Mouse (Mus musculus) CH12.LX (cell line): ENCODE measurements around the gene Kpna3. TPM values are rescaled to one million over a fixed set of nuclear protein-coding genes. Genes with fewer than 3 reads are reported as not detected.

Source experiments
- DNase-seq: peaks from one replicate; pipeline ENCODE4 v3.0.0-alpha.2; 2013; ENCODE audit errors: extremely low read depth
- H3K27ac ChIP-seq: 2 replicates; pipeline ENCODE4 v1.5.1; 2012; ENCODE audit warnings: low read depth, mild to moderate bottlenecking, control low read depth, moderate library complexity; ENCODE audit not compliant: insufficient read depth
- H3K27me3 ChIP-seq: replicated peaks from 2 replicates; pipeline ENCODE3; 2012; ENCODE audit warnings: inconsistent platforms
- H3K36me3 ChIP-seq, 2 experiments: replicated peaks in 1 of 2; 2 replicates each; pipeline versions ENCODE3 to v1.6.1; 2012; ENCODE audit warnings: inconsistent platforms in 1 of 2, low read length in 1 of 2, mild to moderate bottlenecking in 1 of 2, mixed read lengths in 1 of 2, moderate library complexity in 1 of 2; ENCODE audit not compliant: control insufficient read depth in 1 of 2, insufficient read depth in 1 of 2
- H3K4me1 ChIP-seq, 2 experiments: 2 replicates each; pipeline ENCODE4 v1.6.1; 2012; ENCODE audit warnings: inconsistent platforms in 1 of 2, moderate library complexity in 1 of 2; ENCODE audit not compliant: insufficient read depth in 2 of 2, control insufficient read depth in 1 of 2
- H3K4me2 ChIP-seq: 2 replicates; pipeline ENCODE4 v1.6.1; 2012; ENCODE audit warnings: low read depth, mild to moderate bottlenecking, control low read depth; ENCODE audit not compliant: poor library complexity, insufficient read depth, severe bottlenecking
- H3K4me3 ChIP-seq, 3 experiments: fragments of 150-350 bp in 1 of 3; sonication (generic) in 1 of 3; replicated peaks in 1 of 3; 2 replicates each; pipeline versions ENCODE3 to v1.5.1; 2011 to 2012; ENCODE audit warnings: low read depth in 2 of 3, low read length in 2 of 3, mild to moderate bottlenecking in 2 of 3, moderate library complexity in 2 of 3, control low read depth in 1 of 3, improper control_type of control experiment in 1 of 3, inconsistent platforms in 1 of 3, mixed read lengths in 1 of 3; ENCODE audit not compliant: poor library complexity in 1 of 3
- H3K79me2 ChIP-seq: replicated peaks from 2 replicates; pipeline ENCODE4 v1.6.1; 2012; ENCODE audit warnings: mild to moderate bottlenecking, moderate library complexity; ENCODE audit not compliant: control insufficient read depth, poor library complexity, insufficient read depth, severe bottlenecking; ENCODE audit errors: extremely low read depth
- H3K9ac ChIP-seq: 2 replicates; pipeline ENCODE4 v1.6.1; 2012; ENCODE audit warnings: low read depth, mild to moderate bottlenecking, control low read depth, moderate library complexity; ENCODE audit not compliant: insufficient read depth
- H3K9me3 ChIP-seq: replicated peaks from 2 replicates; pipeline ENCODE3; 2012; ENCODE audit warnings: low read length, inconsistent platforms, mixed read lengths
- BHLHE40 ChIP-seq: IDR thresholded peaks from 2 replicates; pipeline ENCODE4 v1.6.1; 2011; ENCODE audit warnings: mild to moderate bottlenecking, low read depth, low read length, improper control_type of control experiment
- CTCF ChIP-seq, 2 experiments: IDR thresholded peaks in 1 of 2; conservative IDR thresholded peaks in 1 of 2; 2 replicates each; pipeline ENCODE4 v1.5.1; 2011 to 2012; ENCODE audit warnings: low read depth in 2 of 2, low read length in 2 of 2, improper control_type of control experiment in 1 of 2, inconsistent platforms in 1 of 2, mild to moderate bottlenecking in 1 of 2, moderate library complexity in 1 of 2
- E2F4 ChIP-seq: IDR thresholded peaks from 2 replicates; pipeline ENCODE4 v1.6.1; 2011; ENCODE audit warnings: low read depth, low read length, improper control_type of control experiment; ENCODE audit not compliant: insufficient replicate concordance
- EP300 ChIP-seq: IDR thresholded peaks from 2 replicates; pipeline ENCODE4 v1.6.1; 2011; ENCODE audit warnings: low read length, improper control_type of control experiment
- GABPA ChIP-seq: IDR thresholded peaks from 2 replicates; pipeline ENCODE4 v1.6.1; 2012; ENCODE audit warnings: low read depth, low read length, improper control_type of control experiment, inconsistent platforms; ENCODE audit not compliant: insufficient replicate concordance
- IRF4 ChIP-seq: IDR thresholded peaks from 2 replicates; pipeline ENCODE4 v1.6.1; 2014; ENCODE audit warnings: low read depth, mild to moderate bottlenecking, inconsistent platforms, low read length, improper control_type of control experiment
- JUN ChIP-seq: IDR thresholded peaks from 2 replicates; pipeline ENCODE4 v1.6.1; 2011; ENCODE audit warnings: low read depth, mild to moderate bottlenecking, low read length, improper control_type of control experiment, moderate library complexity; ENCODE audit not compliant: insufficient read depth
- JUND ChIP-seq: conservative IDR thresholded peaks from 2 replicates; pipeline ENCODE4 v1.6.1; 2011; ENCODE audit warnings: low read depth, low read length, improper control_type of control experiment
- MAZ ChIP-seq: IDR thresholded peaks from 2 replicates; pipeline ENCODE4 v1.6.1; 2012; ENCODE audit warnings: low read depth, mild to moderate bottlenecking, inconsistent platforms, low read length, improper control_type of control experiment, moderate library complexity
- MEF2A ChIP-seq: IDR thresholded peaks from 2 replicates; pipeline ENCODE4 v1.6.1; 2014; ENCODE audit warnings: low read depth, mild to moderate bottlenecking, inconsistent platforms, low read length, improper control_type of control experiment, borderline replicate concordance
- MXI1 ChIP-seq: IDR thresholded peaks from 2 replicates; pipeline ENCODE4 v1.6.1; 2011; ENCODE audit warnings: mild to moderate bottlenecking, low read depth, low read length, improper control_type of control experiment
- NRF1 ChIP-seq: IDR thresholded peaks from 2 replicates; pipeline ENCODE4 v1.6.1; 2014; ENCODE audit warnings: low read depth, mild to moderate bottlenecking, inconsistent platforms, low read length, improper control_type of control experiment, moderate library complexity
- PAX5 ChIP-seq: IDR thresholded peaks from 2 replicates; pipeline ENCODE4 v1.6.1; 2012; ENCODE audit warnings: low read length, inconsistent platforms, mixed read lengths
- POLR2A ChIP-seq: IDR thresholded peaks from 2 replicates; pipeline ENCODE4 v1.6.1; 2011; ENCODE audit warnings: low read depth, mild to moderate bottlenecking, improper control_type of control experiment, low read length
- RCOR1 ChIP-seq: conservative IDR thresholded peaks from 2 replicates; pipeline ENCODE4 v1.6.1; 2012; ENCODE audit warnings: low read depth, mild to moderate bottlenecking, inconsistent platforms, low read length, improper control_type of control experiment
- SMC3 ChIP-seq: IDR thresholded peaks from 2 replicates; pipeline ENCODE4 v1.6.1; 2011; ENCODE audit warnings: low read depth, low read length, improper control_type of control experiment
- TBP ChIP-seq: conservative IDR thresholded peaks from 2 replicates; pipeline ENCODE4 v1.6.1; 2011; ENCODE audit warnings: low read depth, low read length, improper control_type of control experiment
- UBTF ChIP-seq: IDR thresholded peaks from 2 replicates; pipeline ENCODE4 v1.6.1; 2012; ENCODE audit warnings: low read depth, mild to moderate bottlenecking, inconsistent platforms, low read length, improper control_type of control experiment, moderate library complexity
- ZMIZ1 ChIP-seq: IDR thresholded peaks from 2 replicates; pipeline ENCODE4 v1.6.1; 2012; ENCODE audit warnings: low read depth, mild to moderate bottlenecking, inconsistent platforms, low read length, improper control_type of control experiment
- dilution Hi-C: fragments of 300-500 bp; cut with MboI; formaldehyde crosslinking; loops from 2 replicates; pipeline ENCODE4 v1.14.3; 2020; ENCODE audit warnings: low sequenced_read_pairs; ENCODE audit not compliant: extremely low pct_unique_long_range_greater_than_20kb, extremely low pct_ligation_motif_present
- in situ Hi-C: fragments of 300-500 bp; cut with MboI; formaldehyde crosslinking; loops from 3 replicates; pipeline ENCODE4 v1.14.3; 2019; ENCODE audit warnings: low sequenced_read_pairs, low pct_ligation_motif_present, low pct_unique_long_range_greater_than_20kb, mixed read lengths
- polyA plus RNA-seq: library from polyadenylated mRNA; unstranded; fragments of >175 nt; gene quantifications from 2 replicates; pipeline ENCODE4 v1.2.1, GENCODE M21; 2012; ENCODE audit warnings: low read depth; ENCODE audit not compliant: insufficient read length
- total RNA-seq, 2 experiments: library from RNA; depleted of rRNA; stranded (reverse); fragments of 300-350 nt in 1 of 2; fragments of >200 nt in 1 of 2; gene quantifications; 2 replicates each; pipeline ENCODE4 v1.2.3; 2012 to 2014

The Kpna3 gene
- total and polyA plus RNA-seq, 3 experiments = 21.3 to 85.9 (median 75.4) TPM

DNA sequence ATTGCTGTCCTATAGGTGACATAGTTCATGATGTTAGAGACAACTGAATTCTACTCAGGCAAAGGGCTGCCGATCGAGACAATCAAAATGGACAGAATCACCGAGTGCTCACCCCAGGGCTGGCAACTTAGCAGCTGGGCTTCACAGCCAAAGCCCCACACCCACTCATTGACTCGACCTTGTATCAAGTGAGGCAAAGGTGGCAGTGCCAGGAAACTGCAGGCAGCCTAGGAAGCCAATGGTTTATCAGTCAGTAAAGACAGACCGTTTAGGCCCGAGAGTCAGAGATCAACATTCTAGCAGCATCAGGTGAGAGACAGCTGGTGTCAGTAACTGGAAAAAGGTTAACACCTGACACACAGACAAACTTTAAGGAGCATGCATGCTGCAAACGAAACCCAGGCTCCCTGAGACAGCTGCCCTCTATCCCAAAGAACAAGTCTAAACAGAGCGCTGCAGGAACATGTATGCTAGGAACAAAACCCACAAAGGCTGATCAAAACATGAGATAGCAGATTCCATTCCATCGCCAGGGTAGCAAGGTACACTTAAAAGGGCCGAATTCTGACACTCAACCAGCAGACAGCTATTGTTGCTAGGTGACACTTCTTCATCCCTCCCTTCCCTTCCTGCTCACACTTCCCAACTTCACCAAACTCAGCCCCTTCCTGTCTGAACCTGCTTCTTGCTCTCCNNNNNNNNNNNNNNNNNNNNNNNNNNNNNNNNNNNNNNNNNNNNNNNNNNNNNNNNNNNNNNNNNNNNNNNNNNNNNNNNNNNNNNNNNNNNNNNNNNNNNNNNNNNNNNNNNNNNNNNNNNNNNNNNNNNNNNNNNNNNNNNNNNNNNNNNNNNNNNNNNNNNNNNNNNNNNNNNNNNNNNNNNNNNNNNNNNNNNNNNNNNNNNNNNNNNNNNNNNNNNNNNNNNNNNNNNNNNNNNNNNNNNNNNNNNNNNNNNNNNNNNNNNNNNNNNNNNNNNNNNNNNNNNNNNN lies 85.1 kb downstream of the Kpna3 start:
- Histone ChIP-seq H3K4me1 (peaks cover 3 to 52% of the 10 kb centered on the region in 2 experiments; a peak in 3 of 4 replicates), H3K4me3 (no peak overlapping the region), H3K4me2 (no peak overlapping the region), H3K36me3 (peaks cover 0 to 53% of the 10 kb centered on the region in 2 experiments), H3K27me3 (no peaks in the 10 kb centered on the region), H3K9me3 (no peaks in the 10 kb centered on the region), H3K27ac (no peak overlapping the region), H3K79me2 (no peaks in the 10 kb centered on the region), H3K9ac (no peak overlapping the region)
- dilution Hi-C loops = no loop called here
- TF ChIP-seq E2F4 (no peak), BHLHE40 (no peak)
- in situ Hi-C loops = no loop called here
- DNase-seq = no peak

DNA sequence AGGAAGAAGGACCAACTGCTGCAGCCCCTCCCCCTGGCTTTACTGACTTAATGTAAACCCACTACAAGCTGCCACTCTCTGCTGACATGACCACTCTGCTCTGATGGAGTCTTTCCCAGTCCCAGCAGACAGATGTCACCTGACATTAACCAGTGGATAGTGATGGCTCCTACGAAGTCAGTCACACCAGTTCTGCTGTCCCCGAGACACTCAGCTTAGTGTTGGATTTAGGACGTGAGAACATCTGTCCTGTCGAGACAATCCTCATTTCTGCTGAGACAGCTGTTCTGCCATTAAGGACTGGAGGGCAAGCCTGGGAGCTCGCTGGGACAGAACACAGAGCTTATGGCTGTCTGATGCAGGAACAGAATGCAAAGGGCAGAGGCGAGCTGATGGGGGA lies 88.9 kb downstream of the Kpna3 start:
- DNase-seq = no peak
- Histone ChIP-seq H3K36me3 (peaks cover 0 to 52% of the 10 kb centered on the region in 2 experiments), H3K79me2 (no peaks in the 10 kb centered on the region), H3K4me3 (no peak overlapping the region), H3K4me1 (peaks cover 3 to 36% of the 10 kb centered on the region in 2 experiments; a peak in 3 of 4 replicates), H3K27me3 (no peaks in the 10 kb centered on the region), H3K9ac (no peak overlapping the region), H3K4me2 (no peak overlapping the region), H3K27ac (no peak overlapping the region), H3K9me3 (no peaks in the 10 kb centered on the region)
- dilution Hi-C loops = no loop called here
- in situ Hi-C loops = no loop called here
- TF ChIP-seq NRF1 = no peak
- TF ChIP-seq GABPA = no peak
- no peak for TF ChIP-seq RCOR1
- no peak for TF ChIP-seq POLR2A
- TF ChIP-seq UBTF = no peak
- no peak for TF ChIP-seq E2F4
- no peak for TF ChIP-seq PAX5
- no peak for TF ChIP-seq TBP
- no peak for TF ChIP-seq MXI1
- no peak for TF ChIP-seq ZMIZ1

- Histone ChIP-seq H3K36me3 (peaks cover 0 to 48% of the 10 kb centered on the region in 2 experiments), H3K4me3 (no peak overlapping the region), H3K9ac (no peak overlapping the region), H3K4me1 (peaks cover 3 to 27% of the 10 kb centered on the region in 2 experiments; a peak in 3 of 4 replicates), H3K27me3 (no peaks in the 10 kb centered on the region), H3K79me2 (no peaks in the 10 kb centered on the region), H3K9me3 (no peaks in the 10 kb centered on the region), H3K27ac (no peak overlapping the region), H3K4me2 (no peak overlapping the region)
- no peak for DNase-seq
- in situ Hi-C loops = no loop called here
- TF ChIP-seq CTCF (conservative IDR thresholded peaks at IDR 0.05 in 1 of 2, IDR thresholded peaks at IDR 0.05 in 1 of 2; ENCODE audit: low read depth in 2 of 2, low read length in 2 of 2) = no peak
- TF ChIP-seq ZMIZ1 = no peak
- no peak for TF ChIP-seq EP300
- TF ChIP-seq BHLHE40 = no peak
- no peak for TF ChIP-seq SMC3
- TF ChIP-seq JUN = no peak
- TF ChIP-seq JUND = no peak
- no peak for TF ChIP-seq MAZ
- no peak for TF ChIP-seq IRF4
- no peak for TF ChIP-seq POLR2A
- TF ChIP-seq MEF2A = no peak
- dilution Hi-C loops = no loop called here
These were observed 89.8 kb downstream of the Kpna3 start for GRCm38 (mm10) chr14:61349876-61350275.
